Mouse (Mus musculus) adrenal gland, postnatal 25 days (tissue): ENCODE results near the gene Npnt. TPM values are rescaled to one million over a fixed set of nuclear protein-coding genes. Genes with fewer than 3 reads are reported as not detected.

Experiments
- DNase-seq: peaks from one replicate; pipeline ENCODE4 v3.0.0; 2021; ENCODE audit warnings: mixed read lengths
- total RNA-seq: library from RNA; stranded (reverse); gene quantifications from 2 replicates; pipeline ENCODE4 v1.2.3, GENCODE M21; 2021

The Npnt gene
- total RNA-seq, 1 experiment from 2014 or later, result 11.5 TPM

DNA sequence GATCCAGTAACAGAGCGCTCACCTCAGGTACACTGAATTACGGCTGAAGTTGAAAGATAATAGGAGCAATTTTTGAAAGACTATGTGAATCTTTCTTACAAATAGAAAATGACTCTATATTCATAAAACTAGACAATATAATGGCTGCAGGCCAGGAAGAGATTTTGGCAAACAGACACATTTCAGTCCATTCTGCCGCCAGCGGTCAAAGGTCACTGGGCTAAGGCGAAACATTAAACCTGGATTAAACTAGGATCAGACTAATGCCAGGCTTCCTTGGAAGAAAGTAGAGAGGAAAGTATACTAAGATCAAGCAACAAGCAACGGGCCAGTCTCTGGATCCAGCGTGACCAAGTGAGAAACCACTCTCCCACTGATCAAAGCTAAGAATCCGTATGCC is 11.1 kb downstream of the Npnt start:
- no peak for DNase-seq

DNA sequence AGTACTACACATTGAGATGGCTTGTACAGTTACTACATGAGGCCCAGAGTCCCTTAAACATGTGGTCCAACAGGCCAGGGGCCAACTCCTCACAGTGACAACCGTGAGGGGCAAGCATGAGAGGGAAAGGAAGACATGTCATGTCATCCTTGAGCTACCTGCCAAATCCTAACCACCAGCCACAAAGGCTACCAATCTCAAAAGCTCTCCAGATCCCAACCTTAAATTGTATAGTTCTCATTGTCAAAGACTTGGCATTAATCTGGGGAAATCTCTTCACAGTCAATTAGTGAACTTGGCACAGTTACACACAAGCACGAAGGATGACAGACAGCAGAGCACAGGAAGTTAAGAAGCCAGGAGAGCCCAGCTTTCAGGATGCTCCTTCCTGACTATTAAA is 15.4 kb downstream of the Npnt start:
- DNase-seq, result no peak

DNA sequence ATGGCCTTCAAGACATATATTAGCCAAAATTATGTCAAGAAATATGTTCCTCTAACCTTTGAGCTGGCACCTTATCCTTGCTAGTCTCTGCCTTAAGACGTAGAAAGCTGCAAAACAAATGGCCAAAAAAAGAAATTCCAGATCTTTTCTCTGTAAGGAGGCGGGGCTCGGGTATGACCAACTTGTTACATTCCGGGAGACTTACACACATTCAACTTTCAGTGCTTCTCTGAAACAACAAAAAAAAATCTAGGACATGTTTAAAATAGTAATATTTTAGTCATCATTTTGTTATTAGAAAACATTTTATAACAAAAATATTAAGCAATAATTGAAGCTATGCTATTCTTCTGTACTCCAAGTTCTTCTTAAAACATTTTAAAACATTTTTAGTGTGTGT is 18.6 kb downstream of the Npnt start:
- no peak for DNase-seq

DNA sequence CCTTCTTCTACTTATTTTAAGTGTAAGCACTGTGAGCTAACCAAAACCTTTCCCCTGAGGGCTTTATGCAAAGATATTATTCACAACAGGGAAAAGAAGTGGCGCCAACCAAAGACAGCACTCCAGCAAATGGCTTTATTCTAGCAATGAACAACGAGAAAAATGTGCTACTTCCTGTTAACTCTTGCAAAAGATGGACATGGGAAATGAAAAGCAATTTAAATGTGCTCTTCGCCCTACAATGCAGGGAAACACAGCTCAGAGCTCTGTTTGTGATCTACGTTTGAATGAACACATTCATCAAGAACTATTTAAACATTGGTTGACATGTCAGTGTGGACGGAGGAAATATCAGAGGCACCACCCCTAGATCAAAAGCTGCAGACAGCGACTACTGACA is 20.2 kb downstream of the Npnt start:
- no peak for DNase-seq

DNA sequence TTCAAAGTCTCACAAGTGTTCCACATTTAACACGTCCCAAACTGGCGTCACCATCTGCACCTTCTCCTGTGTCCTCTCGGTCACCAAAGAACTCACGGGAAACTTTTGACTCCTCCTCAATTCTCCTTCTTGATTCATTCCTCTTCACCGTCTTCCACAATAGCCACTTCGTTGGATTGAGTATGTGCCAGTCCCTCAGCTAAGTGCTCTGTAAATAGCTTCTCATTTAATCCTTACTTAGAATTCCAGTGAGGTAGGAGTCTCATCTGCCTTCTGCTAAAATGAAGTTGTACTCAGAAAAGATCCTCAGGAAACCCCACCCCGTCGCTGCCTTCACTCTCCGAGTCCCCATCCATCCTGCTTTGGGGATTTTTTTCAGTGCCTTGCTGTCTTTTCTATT is 21.9 kb downstream of the Npnt start:
- no peak for DNase-seq

DNA sequence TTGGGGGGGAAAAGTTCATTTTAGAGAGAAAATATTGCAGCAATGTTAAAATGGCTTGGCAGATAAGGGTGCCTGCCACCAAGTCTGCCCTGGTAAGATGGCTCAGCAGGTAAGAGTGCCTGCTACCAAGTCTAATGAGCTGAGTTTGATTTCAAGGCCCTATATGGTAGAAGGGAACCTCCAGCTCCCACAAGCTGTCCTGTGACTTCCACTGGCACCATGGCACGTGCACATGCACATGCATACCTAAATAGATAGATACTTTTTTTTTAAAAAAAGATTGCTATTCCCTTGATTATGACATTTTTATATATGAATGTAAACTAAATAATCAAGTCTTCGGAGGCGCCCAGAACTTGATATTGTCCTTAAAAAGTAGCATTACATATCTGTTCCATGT is 30.3 kb downstream of the Npnt start:
- DNase-seq, result no peak

DNA sequence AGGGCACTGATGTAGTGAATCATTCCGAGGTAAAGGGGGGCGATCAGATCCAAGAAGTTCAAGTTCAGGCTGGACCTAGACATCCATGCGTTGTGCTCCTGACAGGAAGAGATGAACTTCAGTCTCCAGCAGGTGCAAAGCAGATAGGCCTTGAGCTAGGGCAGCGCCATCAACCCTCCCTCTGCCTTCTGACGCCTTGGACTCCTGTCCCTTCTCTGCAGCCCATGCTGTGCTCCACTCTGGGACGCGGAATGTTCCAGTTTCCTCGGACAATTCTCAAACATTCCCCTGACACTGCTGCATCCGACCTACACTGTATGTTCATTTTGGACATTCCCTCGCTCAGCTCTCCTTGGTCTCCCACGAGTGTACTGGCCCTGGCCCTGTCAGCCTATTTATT is 30.9 kb downstream of the Npnt start:
- DNase-seq, result no peak

DNA sequence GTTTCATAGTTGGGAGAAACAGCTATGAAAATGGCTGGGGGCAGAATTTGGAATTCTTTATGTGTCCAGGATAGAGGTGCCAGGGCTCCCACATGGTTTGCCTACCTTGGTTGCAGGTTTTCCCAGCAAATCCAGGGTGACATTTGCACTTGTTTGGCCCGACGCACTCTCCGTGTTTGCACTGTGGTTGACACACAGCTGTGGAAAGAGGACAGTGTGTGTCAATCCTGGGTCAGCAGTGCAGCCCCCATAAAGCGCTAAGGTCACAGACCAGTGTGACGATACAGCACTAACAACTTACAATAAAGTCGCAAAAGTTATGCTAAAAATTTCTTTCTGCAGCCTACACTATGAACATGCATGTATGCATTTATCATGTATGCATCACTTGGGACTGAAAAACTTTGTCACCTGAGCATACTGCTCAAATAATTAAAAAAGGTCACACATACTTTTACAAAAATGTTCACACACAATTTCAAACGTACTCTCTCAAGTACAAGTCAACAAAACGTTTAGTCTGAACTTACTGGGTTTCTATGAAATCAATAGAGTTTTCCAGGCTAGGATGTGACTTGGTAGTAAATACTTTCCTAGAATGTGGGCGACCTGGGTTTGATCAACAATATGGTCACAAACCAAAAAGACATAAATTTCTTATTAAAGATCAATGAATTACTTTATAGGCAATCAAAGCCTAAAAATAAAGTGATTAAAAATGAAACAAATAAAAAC is 32.6 kb downstream of the Npnt start:
- DNase-seq, result no peak

DNA sequence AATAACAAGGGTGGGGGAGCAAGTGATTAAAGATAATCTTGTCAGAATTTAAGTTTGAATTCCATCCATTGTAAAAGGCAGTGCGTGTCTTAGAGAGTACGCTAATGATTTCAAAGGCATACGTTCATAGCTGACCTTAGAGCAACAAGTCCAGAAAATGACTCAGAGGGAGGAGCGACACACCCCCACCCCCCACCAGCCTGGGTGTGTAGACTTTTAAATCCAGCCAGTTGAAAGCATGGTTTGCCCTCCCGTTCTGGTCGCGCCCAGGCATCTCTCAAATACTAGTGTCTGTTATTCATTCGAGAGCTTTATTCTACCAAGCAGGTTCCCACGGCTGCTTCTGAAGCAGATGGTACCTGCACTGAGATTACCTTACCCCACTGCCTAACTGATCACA is 34.4 kb downstream of the Npnt start:
- DNase-seq, result peak; percentile 8

DNA sequence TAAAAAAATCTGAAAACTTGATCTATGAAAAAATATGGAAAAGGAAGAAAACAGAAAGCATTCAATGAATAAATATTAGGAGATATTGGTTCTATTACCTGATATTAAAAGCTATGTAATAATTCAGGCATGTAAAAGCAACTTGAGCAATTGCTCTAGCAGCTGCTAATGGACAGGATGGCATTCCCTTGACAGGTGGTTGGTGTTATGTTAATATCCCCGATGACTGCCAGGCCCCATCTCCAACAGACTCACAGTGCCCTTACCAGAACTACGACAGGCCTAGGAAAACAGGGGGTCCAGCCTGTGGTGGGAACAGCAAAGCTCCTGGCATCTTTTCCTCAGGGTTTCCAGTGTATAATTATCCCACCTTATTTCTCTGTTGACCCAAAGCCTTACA is 37.7 kb downstream of the Npnt start:
- DNase-seq, result no peak

DNA sequence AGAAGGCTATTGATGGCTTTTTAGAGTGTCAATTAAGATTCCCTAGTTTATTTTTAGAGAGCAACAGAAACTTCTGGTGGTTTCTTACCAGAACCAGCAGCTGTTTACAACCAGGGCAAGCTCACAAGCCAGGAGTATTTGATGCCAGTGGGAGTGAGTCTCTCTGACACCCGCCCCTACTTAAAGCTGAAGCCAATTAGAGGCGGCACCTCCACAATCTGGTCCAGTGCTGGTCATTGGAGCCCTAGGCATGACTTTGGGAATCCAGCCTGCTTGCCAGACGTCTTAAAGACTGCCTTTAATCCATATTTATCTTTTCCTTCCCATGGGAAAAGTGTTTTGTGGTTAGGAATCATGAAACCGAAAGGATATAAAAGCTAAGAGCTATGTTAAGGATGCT is 38.4 kb downstream of the Npnt start:
- no peak for DNase-seq

DNA sequence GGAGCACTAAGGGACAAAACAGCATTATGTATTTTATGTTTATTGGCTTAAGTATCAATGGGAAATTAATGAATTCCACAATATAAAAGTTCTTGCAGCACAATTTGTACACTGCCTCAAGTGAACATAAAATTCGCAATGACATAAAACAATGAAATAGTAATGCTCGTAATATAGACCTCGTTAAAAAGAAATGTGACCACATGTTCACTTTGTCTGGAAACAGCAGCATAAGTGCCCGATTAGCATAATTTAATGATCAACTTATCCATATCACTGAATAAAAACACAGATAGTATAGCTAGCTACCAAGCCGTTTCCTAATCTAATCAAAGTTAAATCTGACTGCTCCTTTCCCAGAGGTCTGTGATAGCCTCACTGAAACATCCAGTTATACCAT is 39.4 kb downstream of the Npnt start:
- no peak for DNase-seq

DNA sequence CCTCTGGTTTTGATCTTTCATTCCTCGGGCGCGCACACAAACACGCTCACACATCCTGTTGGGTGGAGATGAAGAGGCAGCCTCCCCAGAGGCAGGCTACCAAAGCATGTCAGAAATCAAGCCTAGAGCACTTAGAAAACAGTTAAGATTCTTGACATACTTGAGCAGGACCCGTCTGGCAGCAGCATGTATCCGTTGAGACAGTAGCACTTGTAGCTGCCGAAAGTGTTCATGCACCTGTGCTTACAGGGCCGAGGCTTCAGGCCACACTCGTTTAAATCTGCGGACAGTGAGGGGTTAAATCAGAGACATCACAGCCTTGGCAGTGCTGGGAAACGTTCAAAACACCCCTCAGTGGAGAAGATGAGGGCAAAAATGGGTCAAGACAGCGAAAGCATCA is 40.4 kb downstream of the Npnt start:
- no peak for DNase-seq

DNA sequence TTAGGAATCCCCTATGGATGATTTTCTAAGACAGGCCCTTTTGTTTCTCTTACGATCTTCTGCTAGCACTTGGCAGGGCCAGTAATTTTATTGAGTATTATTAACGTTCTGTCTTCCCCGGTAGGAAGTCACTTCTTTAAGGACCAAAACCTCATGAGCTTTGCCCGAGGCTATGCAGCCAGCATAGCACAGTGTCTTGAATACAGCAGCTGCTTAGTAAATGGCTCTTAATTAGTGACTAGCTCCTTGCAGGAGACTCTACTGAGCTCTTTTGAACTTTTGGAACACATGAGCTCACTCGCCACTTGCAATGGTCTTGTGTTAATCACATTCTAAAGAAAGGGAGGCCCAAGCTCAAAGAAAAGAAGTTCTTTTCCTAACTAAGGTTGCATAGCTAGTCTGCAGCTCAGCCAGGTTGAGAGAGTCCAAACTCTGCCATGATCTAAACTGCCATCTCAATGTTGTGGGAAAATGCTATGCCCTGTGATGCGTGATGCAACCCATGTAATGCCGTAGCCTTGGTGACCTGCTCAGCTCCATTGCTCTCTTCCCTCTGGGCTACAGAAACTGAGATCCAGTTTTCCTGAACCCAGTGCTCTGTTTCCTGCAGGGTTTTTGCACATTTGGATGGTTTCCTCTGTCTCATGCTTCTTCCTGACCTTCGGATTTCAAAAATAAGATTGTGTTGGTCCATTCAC is 42.4 kb downstream of the Npnt start:
- no peak for DNase-seq

DNA sequence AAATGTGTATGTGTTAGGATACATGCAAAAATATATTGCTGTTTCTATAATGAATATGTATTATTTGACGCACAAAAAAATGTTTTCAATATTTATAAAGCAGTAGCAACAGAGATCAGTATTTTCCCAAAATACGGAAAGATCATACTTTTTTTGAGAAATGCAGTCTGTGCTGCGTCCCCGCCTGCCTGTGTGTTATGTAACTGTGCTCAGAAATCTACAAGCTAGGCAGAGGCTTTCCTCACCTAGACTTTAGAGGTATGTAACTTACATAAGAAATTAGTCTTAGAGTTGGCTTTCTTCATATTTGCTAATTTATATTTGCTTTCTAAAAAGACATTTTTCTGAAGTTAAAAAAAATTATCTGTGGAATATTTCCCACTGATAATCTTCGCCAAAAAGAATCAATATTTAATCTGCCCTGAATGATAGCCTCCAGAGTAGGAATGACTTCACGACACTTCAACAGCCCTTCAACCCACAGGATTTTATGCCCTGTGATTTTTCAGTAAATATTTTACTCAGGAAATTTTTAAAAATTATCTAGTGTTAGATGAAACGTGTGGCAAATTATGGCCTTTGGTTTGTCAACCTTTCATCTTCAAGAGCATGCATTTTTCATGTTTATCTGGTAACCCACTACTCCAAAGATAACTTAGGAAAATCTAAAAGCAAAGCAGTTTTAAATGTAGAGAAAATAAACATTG is 44.7 kb downstream of the Npnt start:
- DNase-seq, result no peak

DNA sequence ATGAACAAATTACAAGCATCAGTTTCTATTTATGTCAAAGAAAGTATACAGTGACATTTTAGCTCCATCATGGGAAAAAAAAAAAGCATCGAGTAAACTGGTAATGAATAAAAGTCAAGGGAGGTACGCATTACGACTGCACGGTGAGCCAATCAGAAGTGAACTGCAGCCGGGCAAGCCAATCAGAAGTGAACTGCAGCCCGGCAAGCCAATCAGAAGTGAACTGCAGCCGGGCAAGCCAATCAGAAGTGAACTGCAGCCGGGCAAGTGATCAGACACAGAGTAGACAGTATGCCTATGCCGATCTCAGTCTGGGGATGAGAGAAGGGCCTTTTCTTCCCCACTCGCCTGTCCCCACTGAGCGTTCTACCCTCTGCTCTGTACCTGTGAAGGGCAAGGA is 46.7 kb downstream of the Npnt start:
- no peak for DNase-seq

DNA sequence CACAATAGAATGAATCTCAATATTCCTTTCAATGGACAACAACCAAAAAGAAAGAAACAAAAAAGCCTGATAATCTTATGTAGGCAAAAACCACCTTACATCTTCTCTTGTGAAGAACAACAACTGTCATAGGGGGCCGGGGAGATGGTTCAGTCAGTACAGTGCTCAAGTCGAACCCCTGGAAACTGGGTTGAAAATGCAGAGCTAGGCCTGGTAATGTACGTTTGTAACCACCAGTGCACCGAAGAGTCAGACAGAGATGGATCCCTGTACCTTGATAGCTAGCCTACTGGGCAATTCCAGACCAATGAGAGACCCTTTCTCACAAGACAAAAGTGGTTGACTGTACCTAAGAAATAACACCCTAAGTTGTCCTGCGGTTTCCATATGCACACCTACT is 47.2 kb downstream of the Npnt start:
- no peak for DNase-seq

DNA sequence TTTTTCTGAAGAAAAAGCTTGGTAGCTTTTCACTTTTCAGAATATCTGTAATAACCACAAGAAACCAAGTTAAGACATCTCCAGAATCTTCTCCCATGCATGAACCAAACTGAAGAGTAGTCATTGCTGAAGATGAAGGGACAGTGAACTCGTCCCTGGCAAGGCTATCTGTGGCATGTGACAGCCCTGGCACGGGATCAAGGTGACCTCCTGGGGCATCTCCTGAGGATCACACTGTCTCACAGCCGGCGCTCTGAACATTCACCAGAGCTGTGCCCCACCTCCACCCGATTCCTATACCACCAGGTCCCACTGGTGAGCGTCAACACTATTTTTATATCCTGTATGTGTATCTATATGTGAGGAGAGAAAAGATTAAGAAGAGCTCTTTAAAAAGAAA is 47.9 kb downstream of the Npnt start:
- DNase-seq, result peak; percentile 52

DNA sequence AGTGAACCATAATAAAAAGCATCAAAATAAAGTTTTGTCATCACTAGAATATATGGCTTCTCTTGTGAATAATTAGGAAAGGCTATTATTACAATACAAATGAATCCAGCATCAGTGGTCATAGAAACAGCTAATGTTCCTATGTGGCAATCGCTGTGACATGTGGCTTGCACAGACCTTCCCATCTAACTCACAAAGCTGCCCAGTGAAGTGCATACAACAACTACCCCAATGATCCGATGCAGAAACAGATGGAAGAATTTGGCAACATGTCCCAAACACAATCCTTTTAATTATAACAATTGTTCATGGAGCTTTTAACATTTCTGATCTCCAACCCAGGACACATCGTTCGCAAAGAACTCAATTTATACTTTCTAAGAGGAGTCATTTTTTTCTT is 52.2 kb downstream of the Npnt start:
- DNase-seq, result no peak

DNA sequence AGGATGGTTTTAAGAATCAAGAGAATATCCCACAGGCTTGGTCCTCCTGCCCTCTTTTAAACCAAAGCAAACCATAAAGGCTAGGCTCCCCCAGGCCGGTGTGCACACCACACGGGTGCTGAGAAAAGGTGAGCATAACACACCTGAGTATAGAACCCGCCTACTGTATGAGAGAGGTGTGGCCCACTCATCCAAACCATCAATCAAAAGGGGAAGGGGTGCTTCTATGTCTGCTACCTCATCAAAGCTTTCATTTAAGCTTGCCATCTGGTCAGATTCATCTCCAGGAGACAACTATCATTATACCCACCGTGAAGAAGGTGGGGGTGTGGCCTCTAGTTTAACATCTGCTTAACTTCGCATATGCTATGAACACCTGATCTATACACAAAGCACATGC is 52.7 kb downstream of the Npnt start:
- no peak for DNase-seq

DNA sequence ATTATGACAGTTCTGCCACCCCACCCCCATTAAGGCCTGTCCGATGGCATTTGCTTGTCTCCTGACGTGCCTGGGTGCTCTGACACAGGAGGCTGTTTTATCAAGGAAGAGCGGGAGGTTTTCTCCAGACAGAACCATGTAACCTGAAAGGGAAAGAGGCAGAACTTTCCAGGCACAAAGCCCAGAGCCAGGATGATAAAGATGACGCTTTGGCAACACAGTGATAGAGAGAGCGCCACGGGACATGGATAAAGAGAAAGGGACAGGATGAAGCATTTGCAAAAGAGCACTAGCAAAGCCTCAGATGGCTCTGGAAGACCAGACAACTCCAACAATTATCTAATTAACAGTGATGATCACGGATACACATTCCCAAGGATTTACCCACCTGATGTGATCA is 56.0 kb downstream of the Npnt start:
- no peak for DNase-seq

DNA sequence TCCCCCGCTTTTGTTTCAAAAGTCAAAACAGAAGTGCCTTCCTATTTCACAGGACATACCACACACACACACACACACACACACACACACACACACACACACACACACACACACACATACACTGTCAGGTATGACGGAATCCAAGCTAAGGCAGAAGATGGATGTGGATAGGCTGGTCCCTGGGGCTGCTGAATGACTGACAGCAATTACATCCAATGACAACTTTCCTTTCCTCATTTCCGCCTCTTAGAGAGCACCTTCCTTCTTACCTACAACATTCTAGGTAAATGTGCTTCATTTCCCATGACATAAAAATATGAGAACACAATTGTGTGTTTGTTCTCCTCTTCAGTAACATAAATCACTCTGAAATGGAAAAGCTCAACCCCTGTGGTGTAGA is 56.4 kb downstream of the Npnt start:
- DNase-seq, result no peak

DNA sequence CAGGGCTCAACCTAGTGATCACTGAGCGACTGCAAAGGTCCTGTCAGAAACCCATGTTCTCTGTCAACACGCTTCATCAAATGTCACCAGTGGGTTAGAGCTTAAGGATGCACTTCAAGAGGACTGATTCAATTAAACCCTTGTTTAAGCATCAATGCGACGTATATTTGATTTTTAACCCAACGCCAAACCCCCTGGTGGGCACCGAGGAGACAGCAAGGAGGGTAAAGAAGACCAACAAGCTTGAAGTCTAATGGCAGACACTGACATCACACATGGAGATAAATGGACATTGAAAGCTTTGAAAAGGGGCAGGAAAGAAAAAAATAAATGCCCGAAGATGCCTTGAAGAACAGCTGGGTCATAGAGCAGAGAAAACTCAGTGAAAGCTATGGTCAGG is 57.0 kb downstream of the Npnt start:
- DNase-seq, result no peak

DNA sequence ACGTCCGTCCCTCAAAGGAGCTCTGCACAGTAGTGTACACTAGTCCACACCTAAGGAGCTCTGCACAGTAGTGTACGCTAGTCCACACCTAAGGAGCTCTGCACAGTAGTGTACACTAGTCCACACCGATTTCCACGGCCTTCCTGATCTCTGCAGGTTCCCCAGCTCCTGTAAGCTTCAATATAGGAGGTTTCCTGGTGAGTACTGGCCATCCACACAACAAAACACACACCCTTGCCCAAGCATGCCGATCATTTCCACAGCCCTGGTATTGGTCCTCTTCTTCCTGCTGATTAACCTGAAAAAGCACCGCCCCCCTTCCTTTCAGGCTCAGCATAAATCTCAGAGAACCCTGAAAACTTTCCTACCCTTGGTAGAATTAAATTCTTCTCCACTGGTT is 57.6 kb downstream of the Npnt start:
- DNase-seq, result no peak
